Comparison of ENCODE assay signal across 11 mouse cellular contexts in genomic region chr9:48735466-48736312, GRCm38 (mm10).
DNase-seq lines count a peak whose midpoint lies in the region; ATAC-seq and TF ChIP-seq lines count a peak whose summit lies in the region.
"Had no signal": no experiment of that assay in that cellular context is flagged by ENCODE, and none has a peak within 500 bp of the region (broad histone marks: within the 10 kb centered on the region; RNA-seq: fewer than 3 reads in every experiment).

No protein-coding gene starts in this region.

- TF ChIP-seq CTCF in cerebellum, adult 2 months (IDR thresholded peaks at IDR 0.05; ENCODE audit: borderline replicate concordance, insufficient read depth, low read depth, low read length) = no peak
- TF ChIP-seq CTCF in layer of hippocampus, adult 2 months (conservative IDR thresholded peaks at IDR 0.05) = peak; percentile 39

- H3K27ac ChIP-seq in cerebellum, adult 2 months (ENCODE audit: insufficient read depth, low read length) = peak overlapping the region; percentile 69; the same call in 1 of the 2 replicates
- H3K27ac ChIP-seq in layer of hippocampus, adult 2 months = peak overlapping the region; percentile 99
- H3K27ac ChIP-seq in forebrain, embryonic 13.5 days = peak overlapping the region; percentile 69
- peak overlapping the region; percentile 82 for H3K27ac ChIP-seq in midbrain, embryonic 13.5 days
- H3K27ac ChIP-seq: neural tube, embryonic 12.5 days had no signal

- DNase-seq in cerebellum, adult 2 months = no peak
- DNase-seq in cerebellum, adult 9-10 months = no peak
- no peak for DNase-seq in layer of hippocampus, adult 2 months (ENCODE audit: low spot score in 2 of 2)
- DNase-seq in layer of hippocampus, adult 8-10 months (ENCODE audit: low spot score in 2 of 2) = no peak
- DNase-seq in adrenal gland, postnatal 25 days = no peak
- no peak for DNase-seq in left cerebral cortex, adult 11 months (ENCODE audit: low spot score)

- H3K4me2 ChIP-seq in forebrain, embryonic 13.5 days = peak overlapping the region; percentile 37; the same call in 1 of the 2 replicates
- peak overlapping the region; percentile 25; the same call in 1 of the 2 replicates for H3K4me2 ChIP-seq in midbrain, embryonic 13.5 days (replicated peaks)
- H3K4me2 ChIP-seq: lung, embryonic 14.5 days; neural tube, embryonic 12.5 days had no signal

- no peaks in the 10 kb centered on the region for H3K9me3 ChIP-seq in forebrain, embryonic 13.5 days (replicated peaks)
- H3K9me3 ChIP-seq in midbrain, embryonic 13.5 days = no peaks in the 10 kb centered on the region
- H3K9me3 ChIP-seq: G1E; neural tube, embryonic 12.5 days had no signal

- H3K4me3 ChIP-seq in cerebellum, adult 2 months (replicated peaks; ENCODE audit: insufficient read depth, low read depth, low read length) = no peak overlapping the region
- no peak overlapping the region; the same call in 1 of the 2 replicates for H3K4me3 ChIP-seq in layer of hippocampus, adult 2 months
- H3K4me3 ChIP-seq in forebrain, embryonic 13.5 days = no peak overlapping the region
- no peak overlapping the region for H3K4me3 ChIP-seq in midbrain, embryonic 13.5 days (replicated peaks)
- H3K4me3 ChIP-seq: neural tube, embryonic 12.5 days had no signal

- ATAC-seq in forebrain, embryonic 13.5 days = no peak
- ATAC-seq in midbrain, embryonic 13.5 days = no peak

- H3K4me1 ChIP-seq in cerebellum, adult 2 months (ENCODE audit: control insufficient read depth, insufficient read depth, low read length) = peaks cover 31% of the 10 kb centered on the region
- H3K4me1 ChIP-seq in forebrain, embryonic 13.5 days = peaks cover 97% of the 10 kb centered on the region
- H3K4me1 ChIP-seq in midbrain, embryonic 13.5 days (replicated peaks) = peaks cover 88% of the 10 kb centered on the region

- TF ChIP-seq POLR2A in cerebellum, adult 2 months (IDR thresholded peaks at IDR 0.05; ENCODE audit: borderline replicate concordance, insufficient read depth, low read length) = no peak

- H3K27me3 ChIP-seq in cerebellum, adult 2 months (ENCODE audit: control insufficient read depth, insufficient read depth, low read length) = no peaks in the 10 kb centered on the region
- H3K27me3 ChIP-seq in forebrain, embryonic 13.5 days = peaks cover 22% of the 10 kb centered on the region
- H3K27me3 ChIP-seq in midbrain, embryonic 13.5 days = no peaks in the 10 kb centered on the region
- H3K27me3 ChIP-seq: neural tube, embryonic 12.5 days had no signal

- no peaks in the 10 kb centered on the region for H3K36me3 ChIP-seq in forebrain, embryonic 13.5 days (ENCODE audit: poor library complexity, severe bottlenecking)
- no peaks in the 10 kb centered on the region for H3K36me3 ChIP-seq in midbrain, embryonic 13.5 days
- H3K36me3 ChIP-seq: neural tube, embryonic 12.5 days had no signal

- 78% methylated on average over 12 of the region's 12 CpGs for WGBS in cerebellum, adult 2 months
- 41% methylated on average over 12 of the region's 12 CpGs for WGBS in forebrain, embryonic 13.5 days
- 51% methylated on average over 12 of the region's 12 CpGs for WGBS in midbrain, embryonic 13.5 days

- 0 out of 2 replicates have a peak overlapping the region, but pooled peaks have one; percentile 1 for H3K9ac ChIP-seq in forebrain, embryonic 13.5 days
- peak overlapping the region; percentile 42 for H3K9ac ChIP-seq in midbrain, embryonic 13.5 days (replicated peaks)
- H3K9ac ChIP-seq: lung, embryonic 14.5 days; neural tube, embryonic 12.5 days had no signal
